Mouse (Mus musculus) liver (tissue): ENCODE results near the gene Mef2b.
A peak's percentile ranks its signal among the peaks of the same experiment; 100 is the strongest.

Experiments used
- DNase-seq: peaks from one replicate; pipeline ENCODE4 v3.0.0-alpha.2; 2020; ENCODE audit warnings: mixed read lengths

Mef2b gene

DNA sequence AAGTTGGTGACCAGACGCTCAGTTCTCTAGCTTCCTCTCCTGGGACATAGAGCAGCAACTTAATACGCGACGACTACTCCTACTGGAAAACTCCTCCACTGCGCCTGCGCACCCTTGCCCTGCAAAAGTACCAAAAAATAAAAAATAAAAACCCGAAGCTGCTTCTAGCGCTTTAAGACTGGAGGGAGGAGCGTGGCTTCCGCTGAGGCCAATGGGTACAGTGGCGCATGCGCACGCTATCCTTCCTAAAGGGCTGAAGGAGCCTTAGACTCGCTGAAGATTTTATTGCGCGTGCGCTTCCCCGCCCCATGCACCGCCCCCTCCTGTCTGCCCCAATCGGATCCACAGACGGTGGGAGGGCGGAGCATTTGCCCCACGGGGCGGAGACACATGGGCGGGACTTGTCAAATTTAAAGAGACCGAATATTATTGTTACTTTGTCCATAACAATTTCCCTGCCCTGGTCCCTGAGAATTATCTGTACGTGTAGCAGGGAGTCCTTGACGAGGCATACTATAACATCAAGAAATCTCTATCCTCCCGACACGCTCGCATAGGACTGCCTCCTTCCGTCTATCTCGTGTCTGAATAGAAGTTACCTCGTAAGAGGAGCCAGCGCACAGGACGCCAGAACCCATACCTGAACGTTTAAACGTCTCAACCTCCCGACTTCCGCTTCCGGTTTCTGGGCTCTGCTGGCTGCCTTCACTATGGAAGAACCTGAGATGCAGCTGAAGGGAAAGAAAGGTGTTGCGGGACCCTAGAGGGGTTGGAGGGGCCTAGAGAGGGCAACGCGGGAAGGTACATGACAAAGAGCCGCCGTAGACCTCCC lies at the start of gene Mef2b, which contains the start of the genes Rfxank and Borcs8:
Gene Mef2b, plus strand, starts transcription at position 686 of the 832 bp plus-strand sequence.
Gene Rfxank, minus strand, starts transcription at position 129 of the 832 bp plus-strand sequence.
Gene Borcs8, plus strand, starts transcription at position 474 of the 832 bp plus-strand sequence.
- peak; percentile 100 for DNase-seq

DNA sequence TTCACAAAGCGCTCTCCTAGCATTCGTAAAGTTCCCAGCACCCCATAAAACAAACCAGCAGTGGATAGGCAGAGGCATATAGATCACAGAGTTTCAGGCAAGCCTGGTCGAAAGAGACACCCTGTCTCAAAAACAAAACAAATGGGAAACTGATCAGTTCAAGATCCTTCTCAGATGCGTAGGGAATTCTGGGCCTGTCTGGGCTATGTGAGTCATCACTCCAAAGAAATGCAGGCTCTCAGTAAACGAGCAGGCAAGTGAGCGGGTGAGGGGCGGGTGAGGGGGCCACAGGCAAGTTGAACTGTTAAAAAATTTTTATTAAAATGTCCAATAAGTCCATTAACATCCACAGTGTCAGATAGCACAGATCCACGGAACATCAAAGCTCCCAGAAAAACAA lies 46.7 kb upstream of the Mef2b start:
- DNase-seq: no peak

DNA sequence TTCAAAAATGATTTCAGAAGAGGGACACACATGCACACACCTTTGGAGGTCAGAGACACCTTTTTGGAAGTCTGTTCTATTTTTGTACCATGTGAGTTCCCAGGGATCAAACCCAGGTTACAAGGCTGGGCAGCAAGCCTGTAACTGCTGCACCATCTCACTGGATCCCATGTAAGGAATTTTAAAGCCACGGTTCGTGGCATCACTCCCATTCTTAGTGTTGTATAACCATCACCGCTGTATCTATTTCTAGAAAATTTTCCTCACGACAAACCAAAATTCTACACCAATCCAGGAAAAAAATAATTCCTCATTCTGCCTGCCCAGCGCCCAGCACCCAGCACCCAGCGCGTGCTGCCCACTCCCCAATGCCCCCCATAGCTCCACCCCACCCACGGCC lies 40.2 kb upstream of the Mef2b start:
- DNase-seq: no peak

DNA sequence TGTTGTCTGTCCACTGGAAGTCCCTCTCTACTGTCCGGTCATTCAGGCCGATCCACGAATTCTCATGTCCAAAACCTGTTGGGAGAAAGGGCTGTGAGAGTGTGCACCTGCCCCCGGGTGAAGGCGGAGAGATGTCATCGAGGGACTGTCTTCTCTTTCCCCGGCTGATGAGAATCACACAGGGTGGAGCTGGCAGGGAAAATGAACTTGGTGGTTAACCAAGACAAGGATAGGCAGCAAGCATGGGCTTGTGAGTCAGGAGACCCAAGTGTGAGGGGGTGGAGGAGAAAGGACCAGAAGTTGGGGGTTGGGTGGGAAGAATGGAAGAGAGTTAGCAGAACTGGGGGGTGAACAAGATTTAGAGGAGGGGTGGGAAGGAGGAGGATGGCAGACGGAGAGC lies 39.3 kb upstream of the Mef2b start:
- no peak for DNase-seq

DNA sequence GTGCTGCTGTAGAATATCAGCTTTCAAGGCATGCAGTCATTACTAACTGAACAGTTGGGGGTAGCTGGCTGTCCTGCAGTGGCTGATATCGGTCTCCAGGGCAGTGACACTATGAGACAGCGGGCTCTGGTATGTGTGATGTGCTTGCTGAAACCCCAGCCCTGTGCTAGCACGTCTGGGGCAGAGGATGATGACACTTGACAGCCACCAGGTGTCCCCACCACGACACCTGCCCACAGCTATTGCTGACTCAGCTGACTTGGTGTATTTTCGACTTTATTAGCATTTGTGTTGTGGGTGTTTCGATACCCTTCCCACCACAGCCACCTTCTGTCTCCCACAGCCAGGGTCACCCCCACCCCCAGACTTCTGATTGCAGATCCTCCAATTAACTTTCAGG lies 35.0 kb upstream of the Mef2b start:
- peak; percentile 47 for DNase-seq

DNA sequence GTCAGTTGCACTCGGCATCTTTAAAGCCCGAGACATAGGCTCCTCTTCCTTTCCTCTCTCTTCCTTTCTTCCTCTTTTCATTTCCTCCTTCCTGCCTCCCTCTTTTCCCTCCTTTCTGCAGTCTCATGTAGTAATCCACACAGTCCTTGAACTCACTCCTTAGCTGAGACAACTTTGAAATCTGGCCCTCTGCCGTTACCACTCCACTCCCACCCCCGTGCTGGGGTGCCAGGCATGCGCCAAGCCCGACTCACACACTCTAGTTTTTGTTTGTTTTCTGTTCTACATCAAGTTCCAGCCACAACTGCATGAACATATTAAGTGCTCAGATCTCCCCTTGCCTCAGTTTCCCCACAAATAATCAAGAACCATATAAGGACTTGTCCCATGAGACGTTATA lies 34.6 kb upstream of the Mef2b start:
- DNase-seq: no peak

DNA sequence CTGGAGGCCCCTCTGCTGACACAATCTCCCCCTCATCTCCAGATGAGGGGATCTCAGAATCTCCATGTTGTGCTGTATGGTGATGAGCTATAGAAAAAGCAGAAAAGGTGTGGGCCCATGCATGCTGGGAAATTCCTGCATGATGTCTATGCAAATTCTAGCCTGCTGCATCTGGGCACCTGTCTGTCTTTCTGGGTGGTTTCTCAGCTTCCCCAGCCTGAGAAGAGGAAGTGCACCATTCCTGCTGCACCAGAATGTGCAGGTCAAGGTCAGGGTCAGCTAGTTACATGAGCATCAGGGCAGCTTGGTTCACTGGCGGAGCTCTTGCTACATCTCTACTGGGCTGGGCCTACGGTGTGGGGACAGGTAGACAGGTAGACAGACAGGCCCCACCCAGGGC lies 29.1 kb upstream of the Mef2b start:
- DNase-seq: no peak

DNA sequence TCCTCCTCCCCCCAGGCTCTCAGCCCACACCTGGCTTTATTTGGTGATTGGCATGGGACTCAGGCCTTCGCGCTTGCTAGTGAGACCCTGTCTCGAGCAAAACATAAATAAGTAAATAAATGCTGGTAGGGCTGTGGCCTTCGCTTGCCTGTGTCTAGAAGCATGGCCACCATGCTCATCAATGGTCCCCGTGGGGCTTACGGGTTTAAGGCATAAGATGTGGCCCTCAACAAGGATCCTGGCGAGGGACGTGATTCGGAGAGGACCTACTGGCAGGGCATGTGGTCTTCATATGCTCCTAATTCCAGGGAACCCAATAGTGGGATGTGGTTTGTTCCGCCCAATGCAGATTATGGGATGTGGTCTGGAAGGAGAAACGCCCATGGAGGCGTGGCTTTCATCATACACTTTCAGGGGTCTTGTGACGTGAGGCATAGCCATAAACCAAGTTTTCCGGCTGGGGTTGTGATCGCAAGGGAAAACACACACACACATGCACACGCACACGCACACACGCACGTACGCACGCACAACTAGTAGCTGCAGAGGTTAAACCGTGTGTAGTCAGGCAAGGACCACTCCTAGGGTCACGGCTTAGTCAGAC lies 28.2 kb upstream of the Mef2b start:
- DNase-seq: no peak

DNA sequence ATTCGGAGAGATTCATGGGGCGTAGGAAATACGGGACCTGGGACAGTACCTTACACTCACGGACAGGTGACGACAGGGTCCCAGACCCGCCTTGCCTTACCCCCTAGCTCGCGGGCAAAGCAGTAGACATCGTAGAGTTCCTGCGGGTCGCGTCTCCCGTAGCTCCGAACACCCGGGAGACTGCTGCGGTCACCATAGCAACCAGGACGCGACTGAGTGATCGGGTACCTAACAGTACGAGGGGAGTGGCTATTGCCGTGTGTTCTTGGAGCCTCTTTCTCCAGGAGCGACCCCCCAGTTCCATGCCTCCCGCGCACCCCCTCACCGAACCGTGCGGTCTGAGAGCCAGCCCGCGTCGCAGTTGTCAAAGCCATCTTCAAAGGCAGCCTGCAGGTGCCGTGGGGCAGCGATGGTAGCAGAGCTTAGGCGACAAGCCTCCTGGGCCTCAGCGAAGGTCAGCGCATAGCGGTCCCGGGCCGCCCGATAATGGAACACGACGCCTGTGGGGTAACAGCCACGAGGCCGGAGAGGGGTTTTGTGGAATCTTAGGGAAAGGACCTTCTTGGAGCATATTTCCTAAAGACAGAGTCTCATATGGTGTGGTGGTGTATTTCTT lies 27.0 kb upstream of the Mef2b start:
- DNase-seq: no peak

DNA sequence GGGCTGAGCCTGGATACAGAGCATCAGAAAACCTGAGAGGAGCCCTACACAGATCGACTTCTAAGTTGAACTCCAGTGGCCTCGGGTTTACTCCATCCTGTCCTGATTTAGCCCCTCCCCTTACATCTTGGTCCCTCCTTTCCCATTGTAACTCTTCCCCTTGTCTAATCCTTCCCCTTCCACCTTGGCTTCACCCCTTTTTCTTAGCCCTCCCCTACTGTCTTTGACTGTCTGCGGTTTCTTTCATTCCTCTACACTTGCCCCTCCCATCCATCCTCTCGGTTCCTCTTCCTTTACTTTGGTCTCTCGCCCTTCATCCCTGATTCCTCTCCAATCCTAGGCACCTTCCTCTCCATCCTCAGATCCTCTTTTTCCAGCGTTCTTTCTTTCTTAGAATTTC lies 25.0 kb upstream of the Mef2b start:
- no peak for DNase-seq

DNA sequence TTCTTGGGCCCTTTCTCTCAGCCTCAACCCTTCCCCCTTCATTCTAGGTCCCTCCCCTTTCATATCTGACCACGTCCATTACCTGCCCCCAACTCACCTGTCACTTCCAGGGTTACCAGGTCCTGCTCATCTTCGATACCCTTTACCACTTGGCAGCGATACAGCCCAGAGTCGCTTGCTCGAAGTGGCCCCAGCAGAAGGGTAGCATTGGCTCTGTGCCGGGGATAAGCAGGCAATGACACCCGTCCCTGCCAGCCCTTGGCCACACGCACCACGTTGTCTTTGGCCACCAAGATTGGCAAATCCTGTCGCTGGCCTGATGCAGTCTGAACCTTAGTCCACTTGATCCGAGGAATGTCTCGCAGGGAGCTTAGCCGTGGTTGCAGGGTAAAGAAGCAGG lies 24.6 kb upstream of the Mef2b start:
- DNase-seq: no peak

DNA sequence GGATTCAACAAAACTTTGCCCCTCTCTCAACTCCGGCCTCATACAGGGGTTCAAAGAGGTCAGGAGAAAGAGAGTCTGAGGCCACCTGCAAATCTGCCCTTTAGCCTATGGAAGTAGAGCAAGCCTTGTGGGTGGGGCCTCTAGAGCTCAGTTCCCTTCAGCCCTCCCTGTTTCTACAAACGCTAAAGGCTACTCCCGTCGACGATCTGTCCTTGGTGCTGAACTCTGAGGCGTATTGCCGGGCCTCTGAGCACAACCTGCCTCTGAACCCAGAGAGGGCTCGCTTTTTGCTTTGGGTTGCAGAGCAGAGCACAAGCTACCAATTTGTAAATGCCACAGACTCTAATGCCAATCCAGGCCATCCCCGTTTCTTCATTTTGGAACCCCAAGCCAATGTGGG lies 21.9 kb upstream of the Mef2b start:
- DNase-seq: peak; percentile 45

DNA sequence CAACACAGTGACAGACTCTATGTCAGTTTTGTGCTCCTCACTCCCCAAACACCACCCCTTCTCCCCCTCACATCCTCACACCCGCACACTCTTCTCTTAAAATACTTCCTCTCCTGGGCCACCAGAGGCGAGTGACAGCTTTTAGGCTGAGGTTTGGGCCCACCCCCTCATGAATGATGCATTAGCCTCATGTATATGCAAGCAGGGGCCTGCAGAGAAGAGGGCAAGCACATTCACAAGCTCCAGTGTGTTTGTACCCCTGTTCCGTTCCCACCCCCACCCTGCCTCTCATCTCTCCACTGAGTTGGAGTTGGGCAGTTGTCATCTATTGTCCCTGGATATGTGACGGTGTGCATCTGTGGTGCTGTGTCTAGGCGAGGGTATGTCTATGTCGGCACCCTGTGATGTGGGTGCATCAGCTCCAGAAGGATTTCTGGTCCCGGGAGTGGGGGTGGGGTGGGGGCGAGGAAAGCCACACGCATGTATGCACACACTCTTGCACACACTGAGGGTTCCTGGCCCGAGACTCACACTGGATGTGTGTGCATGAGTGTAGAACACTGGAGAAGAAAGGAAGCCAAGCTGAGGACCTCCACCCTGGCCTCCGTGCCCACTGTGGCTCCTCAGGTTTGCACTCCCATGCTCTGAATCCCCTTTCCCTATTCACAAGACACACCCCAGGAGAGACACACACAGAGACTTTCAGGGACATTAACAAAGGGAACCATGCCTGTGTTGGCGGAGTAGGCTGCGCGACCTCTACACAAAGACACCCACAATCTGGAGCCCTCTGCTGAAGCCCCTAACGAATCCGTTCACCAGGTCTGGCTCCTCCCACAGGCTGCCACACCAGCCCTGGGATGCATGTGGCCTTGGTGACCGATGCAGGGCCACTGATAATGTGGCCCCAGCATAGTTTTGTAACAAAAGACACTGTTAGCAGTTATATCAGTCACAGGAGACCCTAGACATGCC lies 20.5 kb upstream of the Mef2b start:
- DNase-seq: no peak

DNA sequence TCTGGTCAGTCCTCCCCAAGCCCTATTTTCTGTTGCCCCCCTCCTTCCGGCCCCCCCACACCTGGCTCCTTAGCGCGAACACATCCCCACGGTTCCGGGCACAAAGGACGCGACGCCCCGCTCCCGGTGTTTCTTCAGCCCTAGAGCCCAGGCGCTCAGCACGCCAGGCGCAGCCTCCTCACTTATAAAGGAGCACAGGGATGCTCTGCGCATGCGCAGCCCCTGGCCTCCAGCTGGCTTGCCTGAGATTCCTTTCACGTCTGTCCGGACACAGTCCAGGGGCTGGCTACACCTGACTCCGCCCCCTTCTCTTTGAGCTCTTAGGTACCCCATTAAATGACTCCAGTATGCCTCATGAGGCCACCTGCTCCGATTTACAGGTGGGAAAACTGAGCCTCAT lies 18.8 kb upstream of the Mef2b start, which contains the start of gene Ncan:
Gene Ncan, minus strand, starts transcription at position 207 of the 400 bp plus-strand sequence.
- DNase-seq: peak; percentile 69

DNA sequence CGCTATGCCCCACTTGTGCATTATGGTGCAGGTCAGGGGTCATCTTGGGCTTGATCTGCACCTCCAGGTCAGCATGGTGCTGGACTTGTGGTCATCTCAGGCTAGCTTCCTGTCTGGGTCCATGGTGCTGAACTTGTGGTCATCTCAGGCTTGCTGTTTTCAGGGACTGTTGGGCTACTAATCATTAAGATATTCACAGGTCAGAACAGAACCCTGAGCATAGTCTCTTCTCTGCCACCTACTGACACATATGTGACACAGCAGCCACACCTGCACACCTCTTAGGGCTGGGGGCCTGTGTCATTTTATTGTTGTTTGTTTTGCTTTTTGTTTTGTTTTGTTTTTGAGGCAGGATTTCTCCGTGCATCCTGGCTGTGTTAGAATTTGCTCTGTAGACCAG lies 16.6 kb upstream of the Mef2b start:
- DNase-seq: no peak

DNA sequence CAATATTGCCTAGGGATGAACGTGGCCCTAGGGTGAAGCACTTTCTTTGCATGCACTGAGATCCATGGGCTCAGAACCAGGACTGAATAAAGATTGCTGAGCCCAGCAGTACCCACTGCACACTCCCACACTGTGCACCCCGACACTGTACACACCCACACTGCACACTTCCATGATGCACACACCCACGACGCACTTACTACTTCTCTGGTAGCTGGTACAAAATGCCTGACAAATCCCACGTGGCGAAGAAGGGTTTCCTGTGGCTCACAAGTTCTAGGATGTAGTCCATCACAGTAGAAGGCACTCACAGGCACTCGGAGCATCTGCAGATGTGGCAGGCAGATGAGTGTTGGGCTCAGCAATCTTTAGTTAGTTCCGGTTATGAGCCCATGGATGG lies 14.5 kb upstream of the Mef2b start:
- no peak for DNase-seq

DNA sequence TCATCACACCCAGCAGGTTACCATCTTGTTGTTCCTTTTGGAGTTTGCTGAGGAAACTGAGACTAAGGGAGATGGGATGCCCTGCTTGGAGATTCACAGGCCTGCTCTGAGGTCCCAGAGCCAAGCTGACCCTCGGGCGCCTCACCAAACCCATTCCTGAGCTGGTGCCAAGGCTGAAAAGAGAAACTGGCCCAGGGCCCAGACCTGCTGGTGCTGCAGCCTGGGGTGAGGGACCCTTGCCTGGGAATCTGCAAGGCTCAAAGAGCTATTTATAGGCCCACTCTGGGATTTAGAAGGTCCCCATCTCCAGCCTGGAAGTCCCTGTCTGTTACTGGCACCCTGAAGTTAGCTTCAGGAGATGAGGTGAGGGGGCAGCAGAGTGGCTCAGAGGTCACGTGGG lies 11.1 kb upstream of the Mef2b start:
- DNase-seq: no peak

DNA sequence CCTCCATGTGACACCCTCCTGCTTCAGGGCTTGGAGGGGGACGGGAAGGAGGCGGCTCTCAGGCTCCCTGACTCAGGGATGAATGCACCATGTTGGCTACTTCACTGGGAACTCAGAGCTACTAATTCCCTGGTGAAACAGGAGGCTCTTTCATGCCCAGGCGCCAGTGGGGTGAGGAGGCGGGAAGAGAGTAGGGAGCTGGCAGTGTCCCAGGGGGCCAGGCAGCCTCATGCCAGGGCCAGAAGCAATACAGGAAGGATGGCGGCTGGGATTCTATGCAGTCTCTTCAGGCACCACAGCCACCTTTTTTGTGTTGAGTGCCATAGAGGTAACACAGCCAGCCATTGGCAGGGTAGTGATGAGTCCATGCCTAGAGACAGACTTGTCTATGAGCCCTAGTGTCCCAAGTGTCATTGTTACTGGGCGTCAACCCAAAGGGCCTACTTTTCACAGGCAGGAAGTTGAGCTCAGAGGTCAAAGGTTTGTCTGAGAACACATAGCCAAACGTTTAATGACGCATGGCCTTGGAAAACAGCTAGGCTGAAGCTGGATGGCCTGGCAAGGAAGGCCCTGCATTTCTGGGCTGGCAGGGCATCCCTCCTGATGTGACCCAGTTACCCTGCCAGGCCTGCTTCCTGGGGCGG lies 10.1 kb upstream of the Mef2b start:
- no peak for DNase-seq

DNA sequence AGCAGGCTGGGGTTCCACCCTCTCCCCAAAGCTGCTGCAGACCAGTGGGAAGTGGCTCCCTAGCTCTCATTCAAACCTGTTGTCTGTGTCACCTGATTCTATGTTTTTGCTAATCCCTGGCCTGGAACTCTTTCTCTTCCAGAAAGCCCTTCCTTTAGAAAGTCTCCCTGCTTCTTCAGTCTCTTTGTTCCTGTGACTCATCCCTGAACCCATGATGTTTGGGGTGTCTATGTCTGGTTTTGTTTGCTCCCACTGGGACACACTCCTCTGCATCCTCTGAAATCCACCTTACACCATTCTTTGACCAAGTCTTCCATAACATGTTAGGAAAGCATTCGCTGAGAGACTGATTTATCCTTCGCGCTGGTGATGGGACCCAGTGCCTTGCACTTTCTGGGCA lies 9.4 kb upstream of the Mef2b start:
- no peak for DNase-seq

DNA sequence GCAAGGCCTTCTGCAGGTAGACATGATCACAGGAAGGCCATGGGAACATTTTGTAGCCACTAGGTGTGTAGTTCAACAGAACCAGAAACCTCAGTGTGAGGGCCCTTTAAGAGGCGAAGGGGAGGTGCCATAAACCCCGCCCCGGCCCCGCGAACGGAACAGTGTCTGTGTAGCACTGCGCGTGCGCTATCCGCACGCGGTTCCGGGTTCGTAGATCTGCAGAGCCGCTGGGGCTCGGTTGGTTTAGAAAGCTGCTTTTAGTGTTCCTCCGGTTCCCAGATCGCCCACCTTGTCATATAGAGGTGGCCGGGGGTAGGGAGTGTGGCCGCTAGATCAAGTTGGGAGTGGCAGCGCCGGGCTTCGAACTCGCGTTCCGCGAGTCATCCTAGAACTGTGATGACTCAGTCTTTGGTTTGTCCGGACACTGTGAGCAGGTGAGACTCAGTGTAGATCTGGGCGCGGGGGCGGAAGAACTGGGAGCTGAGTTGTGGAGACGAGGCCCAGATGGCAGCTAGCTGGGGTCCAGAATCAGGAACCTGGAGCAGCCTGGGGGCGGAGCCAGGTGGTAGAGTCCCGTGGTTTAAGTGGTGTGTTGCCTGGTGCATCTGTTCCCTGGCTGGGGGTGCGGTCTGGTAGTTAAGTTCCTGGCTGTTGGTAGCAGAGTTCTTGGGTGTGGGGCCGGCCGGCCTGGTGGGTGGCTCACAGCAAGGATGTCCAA lies 8.2 kb upstream of the Mef2b start, which contains the start of gene Nr2c2ap:
Gene Nr2c2ap, plus strand, starts transcription at position 168 of the 718 bp plus-strand sequence.
- peak; percentile 89 for DNase-seq

DNA sequence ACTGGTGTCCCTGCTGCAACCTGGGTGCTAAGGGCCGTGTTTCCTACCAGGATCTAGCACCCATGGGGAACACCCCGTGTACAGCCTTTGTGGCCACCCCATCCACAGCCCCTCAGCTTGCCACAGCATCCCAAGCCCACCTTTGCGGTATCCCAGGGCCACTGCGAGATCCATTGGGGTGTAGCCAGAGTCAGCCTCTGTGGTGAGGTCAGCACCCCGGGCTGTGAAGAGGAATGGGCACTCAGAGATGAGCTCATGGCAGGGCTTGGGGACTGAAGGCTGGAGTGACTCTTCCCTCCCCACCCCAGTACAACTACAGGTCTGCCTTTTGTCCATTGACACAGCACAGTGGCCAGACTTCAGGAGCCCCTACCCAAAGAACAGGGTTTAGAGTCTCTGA lies 5.4 kb upstream of the Mef2b start:
- no peak for DNase-seq
